Mouse (Mus musculus): ENCODE measurements around the gene Grap. TPM values are rescaled to one million over a fixed set of nuclear protein-coding genes. Genes with fewer than 3 reads are reported as not detected.

The Grap gene
- polyA plus RNA-seq, 1 experiment from 2014 or later, result 9.9 TPM

GRCm38 (mm10) chr11:61649626-61650025 is 3.4 kb upstream of the Grap start:
- no peak overlapping the region for H3K4me3 ChIP-seq (ENCODE audit: low read depth, low read length)
- ATAC-seq (replicated peaks; ENCODE audit: low FRiP score) (no peak), DNase-seq (ENCODE audit: low spot score) (no peak)
- H3K9me3 ChIP-seq (ENCODE audit: control insufficient read depth, low read length), result no peaks in the 10 kb centered on the region
- no peaks in the 10 kb centered on the region for H3K27me3 ChIP-seq (replicated peaks; ENCODE audit: control insufficient read depth, insufficient read depth, low read length)
- H3K27ac ChIP-seq (ENCODE audit: low read depth, low read length), result no peak overlapping the region
- no peaks in the 10 kb centered on the region for H3K4me1 ChIP-seq (replicated peaks; ENCODE audit: control insufficient read depth, insufficient read depth, low read length)
- no peak overlapping the region for H3K9ac ChIP-seq (ENCODE audit: low read depth, low read length)
- H3K36me3 ChIP-seq (ENCODE audit: control insufficient read depth, insufficient read depth, low read length), result no peaks in the 10 kb centered on the region
- H3K4me2 ChIP-seq, result no peak overlapping the region
- WGBS, result 83% methylated on average over 4 of the region's 4 CpGs

- H3K9ac ChIP-seq (ENCODE audit: low read depth, low read length), result no peak overlapping the region
- ATAC-seq (replicated peaks; ENCODE audit: low FRiP score) (no peak), DNase-seq (ENCODE audit: low spot score) (no peak)
- no peaks in the 10 kb centered on the region for H3K27me3 ChIP-seq (replicated peaks; ENCODE audit: control insufficient read depth, insufficient read depth, low read length)
- H3K36me3 ChIP-seq (ENCODE audit: control insufficient read depth, insufficient read depth, low read length), result no peaks in the 10 kb centered on the region
- no peaks in the 10 kb centered on the region for H3K4me1 ChIP-seq (replicated peaks; ENCODE audit: control insufficient read depth, insufficient read depth, low read length)
- H3K4me2 ChIP-seq, result no peak overlapping the region
- no peak overlapping the region for H3K4me3 ChIP-seq (ENCODE audit: low read depth, low read length)
- WGBS, result 77% methylated on average over 9 of the region's 9 CpGs
- H3K27ac ChIP-seq (ENCODE audit: low read depth, low read length), result no peak overlapping the region
- no peaks in the 10 kb centered on the region for H3K9me3 ChIP-seq (ENCODE audit: control insufficient read depth, low read length)
These were observed 2.4 kb upstream of the Grap start for GRCm38 (mm10) chr11:61650470-61651265.

GRCm38 (mm10) chr11:61652216-61652615 is 849 bp upstream of the Grap start:
- Histone ChIP-seq H3K9ac (ENCODE audit: low read depth, low read length) (no peak overlapping the region), H3K27ac (ENCODE audit: low read depth, low read length) (no peak overlapping the region), H3K9me3 (ENCODE audit: control insufficient read depth, low read length) (no peaks in the 10 kb centered on the region), H3K4me3 (ENCODE audit: low read depth, low read length) (no peak overlapping the region), H3K27me3 (replicated peaks; ENCODE audit: control insufficient read depth, insufficient read depth, low read length) (no peaks in the 10 kb centered on the region), H3K4me1 (replicated peaks; ENCODE audit: control insufficient read depth, insufficient read depth, low read length) (no peaks in the 10 kb centered on the region), H3K36me3 (ENCODE audit: control insufficient read depth, insufficient read depth, low read length) (no peaks in the 10 kb centered on the region), H3K4me2 (no peak overlapping the region)
- WGBS, result 86% methylated on average over 5 of the region's 5 CpGs
- no peak for ATAC-seq (replicated peaks; ENCODE audit: low FRiP score)
- no peak for DNase-seq (ENCODE audit: low spot score)

- Histone ChIP-seq H3K27me3 (replicated peaks; ENCODE audit: control insufficient read depth, insufficient read depth, low read length) (no peaks in the 10 kb centered on the region), H3K4me2 (peak overlapping the region; percentile 41), H3K27ac (ENCODE audit: low read depth, low read length) (no peak overlapping the region), H3K36me3 (ENCODE audit: control insufficient read depth, insufficient read depth, low read length) (no peaks in the 10 kb centered on the region), H3K9me3 (ENCODE audit: control insufficient read depth, low read length) (no peaks in the 10 kb centered on the region), H3K4me3 (ENCODE audit: low read depth, low read length) (peak overlapping the region; percentile 34), H3K4me1 (replicated peaks; ENCODE audit: control insufficient read depth, insufficient read depth, low read length) (no peaks in the 10 kb centered on the region), H3K9ac (ENCODE audit: low read depth, low read length) (no peak overlapping the region)
- WGBS, result 51% methylated on average over 2 of the region's 2 CpGs
- ATAC-seq (replicated peaks; ENCODE audit: low FRiP score) (no peak), DNase-seq (ENCODE audit: low spot score) (no peak)
These were observed 503 bp downstream of the Grap start for GRCm38 (mm10) chr11:61653568-61653967.

DNA sequence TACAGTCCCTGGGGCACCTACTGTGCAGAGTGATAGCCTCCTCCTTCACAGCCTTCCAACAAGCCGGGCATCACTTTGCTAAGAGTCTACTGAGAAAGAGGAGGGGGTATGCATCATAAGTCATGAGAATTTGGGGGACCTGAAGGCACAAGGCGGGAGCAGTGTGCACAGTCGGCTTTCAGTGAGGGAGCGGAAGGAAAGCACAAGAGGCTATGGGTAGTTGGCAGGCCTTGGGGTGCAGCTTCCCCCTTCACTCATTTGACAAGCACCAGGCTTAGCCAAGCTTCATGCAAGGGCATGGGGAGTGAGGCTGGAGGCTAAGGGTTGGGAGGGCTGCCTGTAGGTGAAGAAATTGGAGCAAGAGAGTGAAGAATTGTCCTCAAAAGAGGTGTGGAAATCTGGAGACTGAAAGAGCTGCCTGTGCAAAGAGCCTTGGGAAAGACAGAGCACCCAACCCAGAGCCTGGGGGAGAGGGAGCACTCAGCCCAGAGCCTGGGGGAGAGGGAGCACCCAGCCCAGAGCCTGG is 1.8 kb downstream of the Grap start:
- Histone ChIP-seq H3K27ac (ENCODE audit: low read depth, low read length) (no peak overlapping the region), H3K36me3 (ENCODE audit: control insufficient read depth, insufficient read depth, low read length) (no peaks in the 10 kb centered on the region), H3K27me3 (replicated peaks; ENCODE audit: control insufficient read depth, insufficient read depth, low read length) (no peaks in the 10 kb centered on the region), H3K4me1 (replicated peaks; ENCODE audit: control insufficient read depth, insufficient read depth, low read length) (no peaks in the 10 kb centered on the region; the same call in 1 of the 2 replicates), H3K9me3 (ENCODE audit: control insufficient read depth, low read length) (no peaks in the 10 kb centered on the region), H3K9ac (ENCODE audit: low read depth, low read length) (no peak overlapping the region), H3K4me3 (ENCODE audit: low read depth, low read length) (no peak overlapping the region), H3K4me2 (no peak overlapping the region)
- no peak for ATAC-seq (replicated peaks; ENCODE audit: low FRiP score)
- no peak for DNase-seq (ENCODE audit: low spot score)
- 92% methylated on average over 4 of the region's 4 CpGs for WGBS

DNA sequence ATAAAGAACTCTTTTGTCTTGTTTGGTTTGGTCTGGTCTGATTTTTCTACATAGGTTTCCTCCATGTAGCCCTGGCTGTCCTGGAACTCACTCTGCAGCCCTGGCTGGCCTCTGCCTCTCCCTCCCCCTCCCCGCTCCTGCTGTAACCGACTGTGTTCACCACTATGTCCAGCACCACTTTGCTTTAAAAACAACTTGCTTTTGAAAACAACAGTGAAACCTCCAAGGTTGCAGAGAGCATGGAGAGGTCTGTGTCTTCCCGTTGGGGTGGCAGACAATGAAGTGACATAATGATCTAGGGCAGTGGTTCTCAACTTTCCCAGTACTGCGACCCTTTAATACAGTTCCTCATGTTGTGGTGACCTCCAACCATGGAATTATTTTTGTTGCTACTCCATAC is 2.6 kb downstream of the Grap start:
- Histone ChIP-seq H3K9me3 (ENCODE audit: control insufficient read depth, low read length) (no peaks in the 10 kb centered on the region), H3K4me2 (no peak overlapping the region), H3K27me3 (replicated peaks; ENCODE audit: control insufficient read depth, insufficient read depth, low read length) (no peaks in the 10 kb centered on the region), H3K36me3 (ENCODE audit: control insufficient read depth, insufficient read depth, low read length) (no peaks in the 10 kb centered on the region), H3K27ac (ENCODE audit: low read depth, low read length) (no peak overlapping the region), H3K4me1 (replicated peaks; ENCODE audit: control insufficient read depth, insufficient read depth, low read length) (no peaks in the 10 kb centered on the region; the same call in 1 of the 2 replicates), H3K9ac (ENCODE audit: low read depth, low read length) (no peak overlapping the region), H3K4me3 (ENCODE audit: low read depth, low read length) (no peak overlapping the region)
- no peak for DNase-seq (ENCODE audit: low spot score)
- 63% methylated on average over 4 of the region's 4 CpGs for WGBS
- no peak for ATAC-seq (replicated peaks; ENCODE audit: low FRiP score)

- H3K9me3 ChIP-seq (ENCODE audit: control insufficient read depth, low read length), result no peaks in the 10 kb centered on the region
- no peak overlapping the region for H3K27ac ChIP-seq (ENCODE audit: low read depth, low read length)
- 60% methylated on average over 6 of the region's 6 CpGs for WGBS
- H3K27me3 ChIP-seq (replicated peaks; ENCODE audit: control insufficient read depth, insufficient read depth, low read length), result no peaks in the 10 kb centered on the region
- DNase-seq (ENCODE audit: low spot score), result no peak
- no peak overlapping the region for H3K9ac ChIP-seq (ENCODE audit: low read depth, low read length)
- no peaks in the 10 kb centered on the region for H3K36me3 ChIP-seq (ENCODE audit: control insufficient read depth, insufficient read depth, low read length)
- no peak overlapping the region for H3K4me3 ChIP-seq (ENCODE audit: low read depth, low read length)
- no peaks in the 10 kb centered on the region; the same call in 1 of the 2 replicates for H3K4me1 ChIP-seq (replicated peaks; ENCODE audit: control insufficient read depth, insufficient read depth, low read length)
- H3K4me2 ChIP-seq, result no peak overlapping the region
- ATAC-seq (replicated peaks; ENCODE audit: low FRiP score), result no peak
These were observed 3.2 kb downstream of the Grap start for GRCm38 (mm10) chr11:61656148-61656850.

- Histone ChIP-seq H3K4me3 (ENCODE audit: low read depth, low read length) (no peak overlapping the region), H3K36me3 (ENCODE audit: control insufficient read depth, insufficient read depth, low read length) (no peaks in the 10 kb centered on the region), H3K4me1 (replicated peaks; ENCODE audit: control insufficient read depth, insufficient read depth, low read length) (no peaks in the 10 kb centered on the region; the same call in 1 of the 2 replicates), H3K4me2 (no peak overlapping the region), H3K27ac (ENCODE audit: low read depth, low read length) (no peak overlapping the region), H3K9me3 (ENCODE audit: control insufficient read depth, low read length) (no peaks in the 10 kb centered on the region), H3K9ac (ENCODE audit: low read depth, low read length) (no peak overlapping the region), H3K27me3 (replicated peaks; ENCODE audit: control insufficient read depth, insufficient read depth, low read length) (no peaks in the 10 kb centered on the region)
- ATAC-seq (replicated peaks; ENCODE audit: low FRiP score), result no peak
- no peak for DNase-seq (ENCODE audit: low spot score)
- WGBS, result 76% methylated on average over 2 of the region's 2 CpGs
These were observed 4.4 kb downstream of the Grap start for GRCm38 (mm10) chr11:61657432-61657831.

Measured in liver, embryonic 11.5 days (tissue).